Mouse (Mus musculus): ENCODE measurements at regions not wholly inside any gene's neighbourhood (a gene's known extent, or its start where the extent isn't known, plus 50 kb on each side); places are given as distances from the start of the nearest gene placed in this dataset.

GRCm38 (mm10) chr5:100255276-100255675 lies 95.7 kb upstream of the Tmem150c start:
- ATAC-seq (replicated peaks in 1 of 2; ENCODE audit: insufficient read depth in 1 of 2, low FRiP score in 2 of 2, low TSS enrichment in 1 of 2, low read depth in 1 of 2, poor library complexity in 2 of 2, severe bottlenecking in 2 of 2), result no peak

GRCm38 (mm10) chr5:100252036-100252435 lies 92.4 kb upstream of the Tmem150c start:
- ATAC-seq (replicated peaks in 1 of 2; ENCODE audit: insufficient read depth in 1 of 2, low FRiP score in 2 of 2, low TSS enrichment in 1 of 2, low read depth in 1 of 2, poor library complexity in 2 of 2, severe bottlenecking in 2 of 2), result no peak

GRCm38 (mm10) chr5:100249757-100250156 lies 90.1 kb upstream of the Tmem150c start:
- ATAC-seq (replicated peaks in 1 of 2; ENCODE audit: insufficient read depth in 1 of 2, low FRiP score in 2 of 2, low TSS enrichment in 1 of 2, low read depth in 1 of 2, poor library complexity in 2 of 2, severe bottlenecking in 2 of 2), result no peak

GRCm38 (mm10) chr5:100248611-100249010 lies 89.0 kb upstream of the Tmem150c start:
- ATAC-seq (replicated peaks in 1 of 2; ENCODE audit: insufficient read depth in 1 of 2, low FRiP score in 2 of 2, low TSS enrichment in 1 of 2, low read depth in 1 of 2, poor library complexity in 2 of 2, severe bottlenecking in 2 of 2), result no peak

- ATAC-seq (replicated peaks in 1 of 2; ENCODE audit: insufficient read depth in 1 of 2, low FRiP score in 2 of 2, low TSS enrichment in 1 of 2, low read depth in 1 of 2, poor library complexity in 2 of 2, severe bottlenecking in 2 of 2), result no peak
These were observed 87.1 kb upstream of the Tmem150c start for GRCm38 (mm10) chr5:100246709-100247108.

GRCm38 (mm10) chr5:100244811-100245210 lies 85.2 kb upstream of the Tmem150c start:
- peak in 1 of 2 experiments; percentile 21; a peak in 1 of 4 replicates for ATAC-seq (replicated peaks in 1 of 2; ENCODE audit: insufficient read depth in 1 of 2, low FRiP score in 2 of 2, low TSS enrichment in 1 of 2, low read depth in 1 of 2, poor library complexity in 2 of 2, severe bottlenecking in 2 of 2)

GRCm38 (mm10) chr5:100240876-100241275 lies 81.3 kb upstream of the Tmem150c start:
- ATAC-seq (replicated peaks in 1 of 2; ENCODE audit: insufficient read depth in 1 of 2, low FRiP score in 2 of 2, low TSS enrichment in 1 of 2, low read depth in 1 of 2, poor library complexity in 2 of 2, severe bottlenecking in 2 of 2), result 0 out of 4 replicates have a peak, but pooled peaks have one; percentile 22 to 23

- peak; percentile 66 to 67; a peak in 3 of 4 replicates for ATAC-seq (replicated peaks in 1 of 2; ENCODE audit: insufficient read depth in 1 of 2, low FRiP score in 2 of 2, low TSS enrichment in 1 of 2, low read depth in 1 of 2, poor library complexity in 2 of 2, severe bottlenecking in 2 of 2)
These were observed 80.0 kb upstream of the Tmem150c start for GRCm38 (mm10) chr5:100239632-100240031.

- peak in 1 of 2 experiments; percentile 25; a peak in 1 of 4 replicates for ATAC-seq (replicated peaks in 1 of 2; ENCODE audit: insufficient read depth in 1 of 2, low FRiP score in 2 of 2, low TSS enrichment in 1 of 2, low read depth in 1 of 2, poor library complexity in 2 of 2, severe bottlenecking in 2 of 2)
These were observed 78.9 kb upstream of the Tmem150c start for GRCm38 (mm10) chr5:100238287-100239036.

- no peak for ATAC-seq (replicated peaks in 1 of 2; ENCODE audit: insufficient read depth in 1 of 2, low FRiP score in 2 of 2, low TSS enrichment in 1 of 2, low read depth in 1 of 2, poor library complexity in 2 of 2, severe bottlenecking in 2 of 2)
These were observed 78.2 kb upstream of the Tmem150c start for GRCm38 (mm10) chr5:100237674-100238278.

GRCm38 (mm10) chr5:100236277-100236676 lies 76.7 kb upstream of the Tmem150c start:
- no peak for ATAC-seq (replicated peaks in 1 of 2; ENCODE audit: insufficient read depth in 1 of 2, low FRiP score in 2 of 2, low TSS enrichment in 1 of 2, low read depth in 1 of 2, poor library complexity in 2 of 2, severe bottlenecking in 2 of 2)

GRCm38 (mm10) chr5:100232076-100232475 lies 72.5 kb upstream of the Tmem150c start:
- no peak for ATAC-seq (replicated peaks in 1 of 2; ENCODE audit: insufficient read depth in 1 of 2, low FRiP score in 2 of 2, low TSS enrichment in 1 of 2, low read depth in 1 of 2, poor library complexity in 2 of 2, severe bottlenecking in 2 of 2)

GRCm38 (mm10) chr5:100231574-100231973 lies 72.0 kb upstream of the Tmem150c start:
- no peak for ATAC-seq (replicated peaks in 1 of 2; ENCODE audit: insufficient read depth in 1 of 2, low FRiP score in 2 of 2, low TSS enrichment in 1 of 2, low read depth in 1 of 2, poor library complexity in 2 of 2, severe bottlenecking in 2 of 2)

- ATAC-seq (replicated peaks in 1 of 2; ENCODE audit: insufficient read depth in 1 of 2, low FRiP score in 2 of 2, low TSS enrichment in 1 of 2, low read depth in 1 of 2, poor library complexity in 2 of 2, severe bottlenecking in 2 of 2), result no peak
These were observed 70.4 kb upstream of the Tmem150c start for GRCm38 (mm10) chr5:100230038-100230437.

- peak; percentile 46 to 55; a peak in 2 of 4 replicates for ATAC-seq (replicated peaks in 1 of 2; ENCODE audit: insufficient read depth in 1 of 2, low FRiP score in 2 of 2, low TSS enrichment in 1 of 2, low read depth in 1 of 2, poor library complexity in 2 of 2, severe bottlenecking in 2 of 2)
These were observed 68.3 kb upstream of the Tmem150c start for GRCm38 (mm10) chr5:100227888-100228287.

- ATAC-seq (replicated peaks in 1 of 2; ENCODE audit: insufficient read depth in 1 of 2, low FRiP score in 2 of 2, low TSS enrichment in 1 of 2, low read depth in 1 of 2, poor library complexity in 2 of 2, severe bottlenecking in 2 of 2), result peak; percentile 65 to 72; a peak in 3 of 4 replicates
These were observed 67.1 kb upstream of the Tmem150c start for GRCm38 (mm10) chr5:100226571-100227235.

- no peak for ATAC-seq (replicated peaks in 1 of 2; ENCODE audit: insufficient read depth in 1 of 2, low FRiP score in 2 of 2, low TSS enrichment in 1 of 2, low read depth in 1 of 2, poor library complexity in 2 of 2, severe bottlenecking in 2 of 2)
These were observed 65.9 kb upstream of the Tmem150c start for GRCm38 (mm10) chr5:100225491-100225890.

GRCm38 (mm10) chr5:100224773-100225363 lies 65.3 kb upstream of the Tmem150c start:
- no peak for ATAC-seq (replicated peaks in 1 of 2; ENCODE audit: insufficient read depth in 1 of 2, low FRiP score in 2 of 2, low TSS enrichment in 1 of 2, low read depth in 1 of 2, poor library complexity in 2 of 2, severe bottlenecking in 2 of 2)
